Mouse (Mus musculus): ENCODE measurements around the gene Tlx2. TPM values are rescaled to one million over a fixed set of nuclear protein-coding genes. Genes with fewer than 3 reads are reported as not detected.
A peak's percentile ranks its signal among the peaks of the same experiment; 100 is the strongest.

The Tlx2 gene
- polyA plus RNA-seq, 1 experiment from 2014 or later: 0.45 TPM

- 18% methylated on average over 5 of the region's 5 CpGs for WGBS
- Histone ChIP-seq H3K4me2 (ENCODE audit: low read depth, low read length) (no peak overlapping the region), H3K4me3 (ENCODE audit: low read length) (no peak overlapping the region), H3K36me3 (ENCODE audit: control insufficient read depth, insufficient read depth) (peaks cover 4% of the 10 kb centered on the region; the same call in 1 of the 2 replicates), H3K9ac (ENCODE audit: low read length) (no peak overlapping the region), H3K27me3 (ENCODE audit: control insufficient read depth, insufficient read depth, low read length) (peaks cover 54% of the 10 kb centered on the region), H3K9me3 (replicated peaks; ENCODE audit: control insufficient read depth, low read length) (no peaks in the 10 kb centered on the region), H3K4me1 (ENCODE audit: control insufficient read depth, insufficient read depth, low read length) (peaks cover 12% of the 10 kb centered on the region), H3K27ac (ENCODE audit: low read length) (no peak overlapping the region)
- ATAC-seq (replicated peaks; ENCODE audit: extremely low read depth, insufficient read depth, low FRiP score): no peak
Observed at GRCm38 (mm10) chr6:83083497-83083896, 13.4 kb upstream of the Tlx2 start.

GRCm38 (mm10) chr6:83080210-83080609 is 10.1 kb upstream of the Tlx2 start:
- WGBS: 94% methylated on average over 5 of the region's 5 CpGs
- Histone ChIP-seq H3K4me3 (ENCODE audit: low read length) (no peak overlapping the region), H3K27me3 (ENCODE audit: control insufficient read depth, insufficient read depth, low read length) (peaks cover 46% of the 10 kb centered on the region), H3K4me2 (ENCODE audit: low read depth, low read length) (no peak overlapping the region), H3K9ac (ENCODE audit: low read length) (no peak overlapping the region), H3K36me3 (ENCODE audit: control insufficient read depth, insufficient read depth) (peaks cover 4% of the 10 kb centered on the region; the same call in 1 of the 2 replicates), H3K9me3 (replicated peaks; ENCODE audit: control insufficient read depth, low read length) (no peaks in the 10 kb centered on the region), H3K4me1 (ENCODE audit: control insufficient read depth, insufficient read depth, low read length) (peaks cover 9% of the 10 kb centered on the region), H3K27ac (ENCODE audit: low read length) (no peak overlapping the region)
- no peak for ATAC-seq (replicated peaks; ENCODE audit: extremely low read depth, insufficient read depth, low FRiP score)

GRCm38 (mm10) chr6:83078324-83078858 is 8.3 kb upstream of the Tlx2 start:
- peak overlapping the region; percentile 91 for H3K4me2 ChIP-seq (ENCODE audit: low read depth, low read length)
- peak overlapping the region; percentile 81 for H3K9ac ChIP-seq (ENCODE audit: low read length)
- H3K9me3 ChIP-seq (replicated peaks; ENCODE audit: control insufficient read depth, low read length): no peaks in the 10 kb centered on the region
- WGBS: under 1% methylated on average over 46 of the region's 46 CpGs
- peak; percentile 95 for ATAC-seq (replicated peaks; ENCODE audit: extremely low read depth, insufficient read depth, low FRiP score)
- H3K27ac ChIP-seq (ENCODE audit: low read length): peak overlapping the region; percentile 84
- peaks cover 46% of the 10 kb centered on the region for H3K27me3 ChIP-seq (ENCODE audit: control insufficient read depth, insufficient read depth, low read length)
- H3K4me3 ChIP-seq (ENCODE audit: low read length): peak overlapping the region; percentile 79
- peaks cover 4% of the 10 kb centered on the region; the same call in 1 of the 2 replicates for H3K36me3 ChIP-seq (ENCODE audit: control insufficient read depth, insufficient read depth)
- peaks cover 9% of the 10 kb centered on the region for H3K4me1 ChIP-seq (ENCODE audit: control insufficient read depth, insufficient read depth, low read length)

- peak within 1 kb of the TSS; percentile 91 for H3K4me2 ChIP-seq (ENCODE audit: low read depth, low read length)
- H3K27me3 ChIP-seq (ENCODE audit: control insufficient read depth, insufficient read depth, low read length): peaks cover 44% of the 10 kb centered on the region
- peak; percentile 42 for ATAC-seq (replicated peaks; ENCODE audit: extremely low read depth, insufficient read depth, low FRiP score)
- H3K4me3 ChIP-seq (ENCODE audit: low read length): peak within 1 kb of the TSS; percentile 79
- H3K9ac ChIP-seq (ENCODE audit: low read length): peak within 1 kb of the TSS; percentile 81
- no peaks in the 10 kb centered on the region for H3K9me3 ChIP-seq (replicated peaks; ENCODE audit: control insufficient read depth, low read length)
- WGBS: under 1% methylated on average over 54 of the region's 54 CpGs
- peak within 1 kb of the TSS; percentile 84 for H3K27ac ChIP-seq (ENCODE audit: low read length)
- H3K4me1 ChIP-seq (ENCODE audit: control insufficient read depth, insufficient read depth, low read length): peaks cover 9% of the 10 kb centered on the region
- H3K36me3 ChIP-seq (ENCODE audit: control insufficient read depth, insufficient read depth): peaks cover 4% of the 10 kb centered on the region; the same call in 1 of the 2 replicates
Observed at GRCm38 (mm10) chr6:83077630-83078323, 7.7 kb upstream of the Tlx2 start, which contains the start of gene Pcgf1. TSS of gene Pcgf1 (plus strand) at chr6:83077869.

- Histone ChIP-seq H3K27me3 (ENCODE audit: control insufficient read depth, insufficient read depth, low read length) (peaks cover 66% of the 10 kb centered on the region), H3K27ac (ENCODE audit: low read length) (no peak overlapping the region), H3K4me2 (ENCODE audit: low read depth, low read length) (no peak overlapping the region), H3K9ac (ENCODE audit: low read length) (no peak overlapping the region), H3K4me3 (ENCODE audit: low read length) (no peak overlapping the region), H3K36me3 (ENCODE audit: control insufficient read depth, insufficient read depth) (no peaks in the 10 kb centered on the region), H3K4me1 (ENCODE audit: control insufficient read depth, insufficient read depth, low read length) (peaks cover 15% of the 10 kb centered on the region), H3K9me3 (replicated peaks; ENCODE audit: control insufficient read depth, low read length) (no peaks in the 10 kb centered on the region)
- 11% methylated on average over 2 of the region's 2 CpGs for WGBS
- ATAC-seq (replicated peaks; ENCODE audit: extremely low read depth, insufficient read depth, low FRiP score): no peak
Observed at GRCm38 (mm10) chr6:83074979-83075378, 4.9 kb upstream of the Tlx2 start.

GRCm38 (mm10) chr6:83071220-83071619 is 1.1 kb upstream of the Tlx2 start:
- H3K4me3 ChIP-seq (ENCODE audit: low read length): 0 out of 2 replicates have a peak overlapping the region, but pooled peaks have one; percentile 6
- no peak overlapping the region for H3K27ac ChIP-seq (ENCODE audit: low read length)
- no peak overlapping the region for H3K4me2 ChIP-seq (ENCODE audit: low read depth, low read length)
- H3K36me3 ChIP-seq (ENCODE audit: control insufficient read depth, insufficient read depth): no peaks in the 10 kb centered on the region
- ATAC-seq (replicated peaks; ENCODE audit: extremely low read depth, insufficient read depth, low FRiP score): no peak
- no peaks in the 10 kb centered on the region for H3K9me3 ChIP-seq (replicated peaks; ENCODE audit: control insufficient read depth, low read length)
- H3K4me1 ChIP-seq (ENCODE audit: control insufficient read depth, insufficient read depth, low read length): peaks cover 12% of the 10 kb centered on the region; the same call in 1 of the 2 replicates
- WGBS: 3% methylated on average over 24 of the region's 24 CpGs
- peaks cover 93% of the 10 kb centered on the region for H3K27me3 ChIP-seq (ENCODE audit: control insufficient read depth, insufficient read depth, low read length)
- no peak overlapping the region for H3K9ac ChIP-seq (ENCODE audit: low read length)

- peaks cover 12% of the 10 kb centered on the region; the same call in 1 of the 2 replicates for H3K4me1 ChIP-seq (ENCODE audit: control insufficient read depth, insufficient read depth, low read length)
- ATAC-seq (replicated peaks; ENCODE audit: extremely low read depth, insufficient read depth, low FRiP score): no peak
- no peak overlapping the region for H3K9ac ChIP-seq (ENCODE audit: low read length)
- H3K27ac ChIP-seq (ENCODE audit: low read length): no peak overlapping the region
- H3K4me2 ChIP-seq (ENCODE audit: low read depth, low read length): peak overlapping the region; percentile 19; the same call in 1 of the 2 replicates
- H3K4me3 ChIP-seq (ENCODE audit: low read length): peak overlapping the region; percentile 34
- H3K27me3 ChIP-seq (ENCODE audit: control insufficient read depth, insufficient read depth, low read length): peaks cover 94% of the 10 kb centered on the region
- H3K36me3 ChIP-seq (ENCODE audit: control insufficient read depth, insufficient read depth): no peaks in the 10 kb centered on the region
- H3K9me3 ChIP-seq (replicated peaks; ENCODE audit: control insufficient read depth, low read length): no peaks in the 10 kb centered on the region
- under 1% methylated on average over 57 of the region's 58 CpGs for WGBS
Observed at GRCm38 (mm10) chr6:83070311-83071219, 472 bp upstream of the Tlx2 start.

- no peak overlapping the region for H3K27ac ChIP-seq (ENCODE audit: low read length)
- WGBS: 1% methylated on average over 68 of the region's 69 CpGs
- no peak overlapping the region for H3K9ac ChIP-seq (ENCODE audit: low read length)
- H3K9me3 ChIP-seq (replicated peaks; ENCODE audit: control insufficient read depth, low read length): no peaks in the 10 kb centered on the region
- peaks cover 12% of the 10 kb centered on the region; the same call in 1 of the 2 replicates for H3K4me1 ChIP-seq (ENCODE audit: control insufficient read depth, insufficient read depth, low read length)
- H3K27me3 ChIP-seq (ENCODE audit: control insufficient read depth, insufficient read depth, low read length): peaks cover 95% of the 10 kb centered on the region
- no peak; the same call in 1 of the 2 replicates for ATAC-seq (replicated peaks; ENCODE audit: extremely low read depth, insufficient read depth, low FRiP score)
- no peaks in the 10 kb centered on the region for H3K36me3 ChIP-seq (ENCODE audit: control insufficient read depth, insufficient read depth)
- H3K4me2 ChIP-seq (ENCODE audit: low read depth, low read length): peak overlapping the region; percentile 19; the same call in 1 of the 2 replicates
- H3K4me3 ChIP-seq (ENCODE audit: low read length): peak overlapping the region; percentile 34
Observed at GRCm38 (mm10) chr6:83069488-83070246, 426 bp downstream of the Tlx2 start.

All from heart, embryonic 16.5 days (tissue).